Mouse (Mus musculus) forebrain, postnatal 0 days (tissue): ENCODE results near the gene Robo1. TPM values are rescaled to one million over a fixed set of nuclear protein-coding genes. Genes with fewer than 3 reads are reported as not detected.

ENCODE experiments used
- ATAC-seq: fragments of 200-750 bp; cut with Nextera tagmentation; 2 replicates; pipeline ENCODE4 v1.8.0; 2017; ENCODE audit warnings: mild to moderate bottlenecking, moderate library complexity
- DNase-seq: peaks from one replicate; pipeline ENCODE4 v3.0.0-alpha.2; 2015
- H3K27ac ChIP-seq: fragments of 300-500 bp; sonication (generic); 2 replicates; pipeline ENCODE4 v1.5.1; 2014; ENCODE audit warnings: low read depth, mild to moderate bottlenecking, antibody characterized with exemption, low read length, moderate library complexity, mixed read lengths
- H3K27me3 ChIP-seq: fragments of 300-500 bp; sonication (generic); 2 replicates; pipeline ENCODE4 v1.6.1; 2014; ENCODE audit warnings: mild to moderate bottlenecking, low read length, mixed read lengths; ENCODE audit not compliant: insufficient read depth
- H3K36me3 ChIP-seq: fragments of 300-500 bp; sonication (generic); 2 replicates; pipeline ENCODE4 v1.6.1; 2014; ENCODE audit warnings: mild to moderate bottlenecking, moderate library complexity; ENCODE audit not compliant: insufficient read depth
- H3K4me1 ChIP-seq: fragments of 300-500 bp; sonication (generic); 2 replicates; pipeline ENCODE4 v1.6.1; 2014; ENCODE audit warnings: antibody characterized with exemption; ENCODE audit not compliant: insufficient read depth
- H3K4me2 ChIP-seq: fragments of 300-500 bp; sonication (generic); 2 replicates; pipeline ENCODE4 v1.6.1; 2014; ENCODE audit warnings: low read depth, mild to moderate bottlenecking, moderate library complexity
- H3K4me3 ChIP-seq: fragments of 300-500 bp; sonication (generic); 2 replicates; pipeline ENCODE4 v1.5.1; 2014; ENCODE audit warnings: low read depth, low read length, mixed read lengths
- H3K9ac ChIP-seq: fragments of 300-500 bp; sonication (generic); 2 replicates; pipeline ENCODE4 v1.6.1; 2014; ENCODE audit warnings: mild to moderate bottlenecking
- H3K9me3 ChIP-seq: fragments of 300-500 bp; sonication (generic); 2 replicates; pipeline ENCODE4 v1.6.1; 2016; ENCODE audit warnings: low read length
- CTCF ChIP-seq: sonication (generic); IDR thresholded peaks from 2 replicates; pipeline ENCODE4 v1.5.1; 2016; ENCODE audit warnings: antibody characterized with exemption, control low read depth, low read depth
- WGBS: fragments of 180-500 bp; shearing (Covaris S2); extraction: QIAGEN DNeasy Blood & Tissue Kit; methylation state at CpG from one replicate; pipeline ENCODE4 v1.1.7; 2014; 5-methylcytosine and 5-hydroxymethylcytosine counted together
- polyA plus RNA-seq: library from polyadenylated mRNA; unstranded; fragments of >200 nt; fragmentation: Nextera tagmentation; extraction: Ambion mirVana; gene quantifications from 2 replicates; pipeline ENCODE4 v1.2.1, GENCODE M21; 2015
- total RNA-seq: library from RNA; depleted of rRNA; stranded (reverse); fragments of >200 nt; gene quantifications from 2 replicates; pipeline ENCODE4 v1.2.3, GENCODE M21; 2014

Gene Robo1
- total and polyA plus RNA-seq, 2 experiments from 2014 or later: 29.0 to 129 TPM

DNA sequence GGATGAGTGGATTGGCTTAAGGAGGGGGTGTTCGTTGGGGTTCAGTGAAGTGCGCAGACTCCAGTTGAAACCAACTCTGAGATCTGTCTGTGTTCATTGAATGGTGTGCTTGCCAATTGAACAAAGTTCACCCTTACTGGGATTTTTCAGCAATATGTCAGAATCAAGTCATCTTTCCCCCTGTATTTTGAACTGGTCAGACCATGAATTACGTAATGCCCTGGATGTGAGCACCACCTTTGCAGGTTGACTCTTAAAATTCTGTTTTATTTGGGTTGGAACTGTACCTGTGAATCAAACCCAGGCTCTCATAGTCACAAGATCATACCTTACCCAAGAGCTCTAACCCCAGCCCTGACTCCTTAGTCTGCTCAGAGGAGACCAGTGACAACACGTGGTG, 666.6 kb downstream of the Robo1 start:
- Histone ChIP-seq H3K4me1 (no peaks in the 10 kb centered on the region), H3K9ac (no peak overlapping the region), H3K9me3 (no peaks in the 10 kb centered on the region), H3K4me3 (no peak overlapping the region), H3K4me2 (no peak overlapping the region), H3K36me3 (peaks cover 4% of the 10 kb centered on the region; the same call in 1 of the 2 replicates), H3K27ac (no peak overlapping the region), H3K27me3 (no peaks in the 10 kb centered on the region)
- ATAC-seq (no peak), DNase-seq (no peak)
- TF ChIP-seq CTCF: no peak
- 87% methylated on average over 4 of the region's 4 CpGs for WGBS

GRCm38 (mm10) chr16:72976849-72977576, 668.9 kb downstream of the Robo1 start:
- Histone ChIP-seq H3K9ac (no peak overlapping the region), H3K4me2 (no peak overlapping the region), H3K27ac (no peak overlapping the region), H3K4me1 (no peaks in the 10 kb centered on the region), H3K27me3 (no peaks in the 10 kb centered on the region), H3K9me3 (no peaks in the 10 kb centered on the region), H3K4me3 (no peak overlapping the region), H3K36me3 (peaks cover 4% of the 10 kb centered on the region; the same call in 1 of the 2 replicates)
- DNase-seq (no peak), ATAC-seq (no peak)
- WGBS: 78% methylated on average over 19 of the region's 19 CpGs
- no peak for TF ChIP-seq CTCF

DNA sequence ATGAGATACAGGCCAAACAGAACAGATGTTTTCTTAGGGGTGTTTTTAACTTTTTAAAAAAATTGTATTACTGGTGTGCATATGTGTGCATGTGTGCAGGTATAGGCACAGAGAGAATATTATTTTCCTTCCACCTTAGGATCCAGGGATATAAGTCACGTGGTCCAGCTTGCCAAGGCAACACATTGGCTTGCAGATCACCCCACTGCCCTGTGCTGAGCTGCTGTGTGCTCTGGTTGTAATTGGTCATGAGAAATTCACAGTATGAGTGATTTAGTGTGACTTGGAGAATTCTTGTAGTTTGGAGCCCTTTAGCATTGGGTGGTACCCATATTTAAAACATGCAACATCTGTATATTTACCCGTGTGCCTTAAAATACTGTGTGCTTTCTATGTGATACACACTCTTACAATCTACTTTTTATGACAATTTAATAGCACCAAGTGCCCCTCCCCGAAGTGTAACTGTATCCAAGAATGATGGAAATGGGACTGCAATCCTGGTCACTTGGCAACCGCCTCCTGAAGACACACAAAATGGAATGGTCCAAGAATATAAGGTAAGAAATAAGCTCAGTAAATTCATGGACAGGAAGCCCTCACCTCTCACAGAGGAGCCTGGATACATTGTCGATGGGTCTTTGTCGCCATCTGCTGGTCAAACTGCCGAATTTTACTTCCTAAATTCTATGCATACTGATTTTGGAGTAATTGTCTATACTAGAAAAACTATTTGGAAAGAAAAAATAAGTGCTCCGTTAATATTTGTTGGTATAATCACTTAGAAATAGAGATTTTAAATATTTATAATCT, 671.5 kb downstream of the Robo1 start:
- Histone ChIP-seq H3K9me3 (no peaks in the 10 kb centered on the region), H3K4me2 (no peak overlapping the region), H3K4me1 (no peaks in the 10 kb centered on the region), H3K4me3 (no peak overlapping the region), H3K27ac (no peak overlapping the region), H3K36me3 (peaks cover 4% of the 10 kb centered on the region; the same call in 1 of the 2 replicates), H3K9ac (no peak overlapping the region), H3K27me3 (no peaks in the 10 kb centered on the region)
- whole genome bisulfite sequencing: 28% methylated on average over 8 of the region's 8 CpGs
- DNase-seq (peak; percentile 90), ATAC-seq (peak; percentile 82)
- peak; percentile 86 for TF ChIP-seq CTCF

GRCm38 (mm10) chr16:72990376-72991167, 682.5 kb downstream of the Robo1 start:
- Histone ChIP-seq H3K27me3 (no peaks in the 10 kb centered on the region), H3K9ac (no peak overlapping the region), H3K4me1 (no peaks in the 10 kb centered on the region), H3K4me2 (no peak overlapping the region), H3K9me3 (no peaks in the 10 kb centered on the region), H3K36me3 (no peaks in the 10 kb centered on the region; the same call in 1 of the 2 replicates), H3K4me3 (no peak overlapping the region), H3K27ac (no peak overlapping the region)
- DNase-seq: no peak
- TF ChIP-seq CTCF: no peak
- WGBS: 85% methylated on average over 21 of the region's 21 CpGs
- ATAC-seq: no peak

- no peak for ATAC-seq
- H3K36me3 ChIP-seq: no peaks in the 10 kb centered on the region; the same call in 1 of the 2 replicates
- H3K27ac ChIP-seq: no peak overlapping the region
- no peaks in the 10 kb centered on the region for H3K27me3 ChIP-seq
- no peaks in the 10 kb centered on the region for H3K4me1 ChIP-seq
- H3K9ac ChIP-seq: no peak overlapping the region
- H3K4me2 ChIP-seq: no peak overlapping the region
- 65% methylated on average over 8 of the region's 8 CpGs for WGBS
- no peaks in the 10 kb centered on the region for H3K9me3 ChIP-seq
- no peak for DNase-seq
- TF ChIP-seq CTCF: no peak
- H3K4me3 ChIP-seq: no peak overlapping the region
Observed at GRCm38 (mm10) chr16:72993189-72993588, 685.1 kb downstream of the Robo1 start.

DNA sequence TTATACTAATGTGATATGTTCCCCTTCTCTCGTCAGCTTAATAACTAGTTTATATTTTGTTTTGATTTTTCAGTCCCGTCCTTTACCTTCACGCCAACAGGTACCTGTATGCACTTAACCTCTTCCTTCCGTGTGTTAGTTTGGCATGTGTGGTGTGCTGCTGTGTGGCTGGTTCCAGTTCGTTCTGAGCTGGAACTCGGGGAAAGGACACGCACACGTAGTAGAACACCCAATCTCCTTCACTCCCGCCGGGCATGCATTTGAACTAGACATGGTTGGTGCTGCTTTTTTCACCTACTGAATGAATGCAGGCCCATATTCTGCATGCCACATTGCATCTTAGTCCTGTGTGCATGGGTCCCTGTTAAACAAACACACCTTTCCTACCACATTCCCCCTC, 685.5 kb downstream of the Robo1 start:
- DNase-seq: no peak
- Histone ChIP-seq H3K27ac (no peak overlapping the region), H3K36me3 (no peaks in the 10 kb centered on the region; the same call in 1 of the 2 replicates), H3K9ac (no peak overlapping the region), H3K4me2 (no peak overlapping the region), H3K4me3 (no peak overlapping the region), H3K27me3 (no peaks in the 10 kb centered on the region), H3K9me3 (no peaks in the 10 kb centered on the region), H3K4me1 (no peaks in the 10 kb centered on the region)
- 84% methylated on average over 10 of the region's 10 CpGs for WGBS
- no peak for TF ChIP-seq CTCF
- no peak for ATAC-seq
